Mouse (Mus musculus) MEL (cell line): ENCODE measurements around the gene Fam189b. TPM values are rescaled to one million over a fixed set of nuclear protein-coding genes. Genes with fewer than 3 reads are reported as not detected.
A peak's percentile ranks its signal among the peaks of the same experiment; 100 is the strongest.

Source experiments
- DNase-seq: peaks from one replicate; pipeline ENCODE4 v3.0.0; 2011; ENCODE audit warnings: low read depth, low spot score
- H3K27ac ChIP-seq: 2 replicates; pipeline ENCODE4 v1.5.1; 2012; ENCODE audit warnings: low read depth, mild to moderate bottlenecking, control low read depth, low read length, moderate library complexity; ENCODE audit not compliant: control insufficient read depth
- H3K27me3 ChIP-seq, 2 experiments: fragments of 150-350 bp in 1 of 2; sonication (generic) in 1 of 2; 2 replicates each; pipeline ENCODE4 v1.6.1; 2012; ENCODE audit warnings: low read length in 2 of 2, mild to moderate bottlenecking in 2 of 2, improper control_type of control experiment in 1 of 2, moderate library complexity in 1 of 2; ENCODE audit not compliant: insufficient read depth in 2 of 2, control insufficient read depth in 1 of 2
- H3K36me3 ChIP-seq, 2 experiments: 2 replicates each; pipeline ENCODE4 v1.6.1; 2012 to 2014; ENCODE audit warnings: low read length in 2 of 2, improper control_type of control experiment in 1 of 2, inconsistent platforms in 1 of 2, mild to moderate bottlenecking in 1 of 2; ENCODE audit not compliant: insufficient read depth in 2 of 2, control insufficient read depth in 1 of 2
- H3K4me1 ChIP-seq, 2 experiments: fragments of 150-350 bp in 1 of 2; sonication (generic) in 1 of 2; 2 replicates each; pipeline ENCODE4 v1.6.1; 2012; ENCODE audit warnings: low read length in 2 of 2, improper control_type of control experiment in 1 of 2, mild to moderate bottlenecking in 1 of 2; ENCODE audit not compliant: insufficient read depth in 2 of 2, control insufficient read depth in 1 of 2
- H3K4me3 ChIP-seq, 2 experiments: fragments of 150-350 bp in 1 of 2; sonication (generic) in 1 of 2; 2 replicates each; pipeline ENCODE4 v1.5.1; 2012; ENCODE audit warnings: low read depth in 2 of 2, low read length in 2 of 2, mild to moderate bottlenecking in 2 of 2, moderate library complexity in 2 of 2, control low read depth in 1 of 2, improper control_type of control experiment in 1 of 2; ENCODE audit not compliant: control insufficient read depth in 1 of 2, insufficient read depth in 1 of 2
- H3K79me2 ChIP-seq: 2 replicates; pipeline ENCODE4 v1.6.1; 2012; ENCODE audit warnings: mild to moderate bottlenecking, low read length, moderate library complexity; ENCODE audit not compliant: control insufficient read depth, poor library complexity, insufficient read depth
- H3K9ac ChIP-seq: 2 replicates; pipeline ENCODE4 v1.6.1; 2012; ENCODE audit warnings: low read depth, mild to moderate bottlenecking, control low read depth, low read length, moderate library complexity; ENCODE audit not compliant: control insufficient read depth, poor library complexity, severe bottlenecking
- H3K9me3 ChIP-seq: fragments of 150-350 bp; sonication (generic); replicated peaks from 2 replicates; pipeline ENCODE4 v1.6.1; 2012; ENCODE audit warnings: mild to moderate bottlenecking, low read length, improper control_type of control experiment, moderate library complexity; ENCODE audit not compliant: insufficient read depth
- BHLHE40 ChIP-seq: IDR thresholded peaks from 2 replicates; pipeline ENCODE4 v1.6.1; 2012; ENCODE audit warnings: low read depth, mild to moderate bottlenecking, inconsistent platforms, low read length, improper control_type of control experiment, borderline replicate concordance
- CHD1 ChIP-seq: IDR thresholded peaks from 2 replicates; pipeline ENCODE4 v1.6.1; 2012; ENCODE audit warnings: low read depth, mild to moderate bottlenecking, inconsistent platforms, low read length, improper control_type of control experiment
- CHD2 ChIP-seq: IDR thresholded peaks from 2 replicates; pipeline ENCODE4 v1.6.1; 2011; ENCODE audit warnings: low read length, improper control_type of control experiment
- CTCF ChIP-seq, 3 experiments: IDR thresholded peaks in 2 of 3; conservative IDR thresholded peaks in 1 of 3; 2 replicates each; pipeline ENCODE4 v1.5.1; 2011 to 2012; ENCODE audit warnings: low read length in 3 of 3, low read depth in 2 of 3, mild to moderate bottlenecking in 2 of 3, improper control_type of control experiment in 1 of 3, inconsistent platforms in 1 of 3, mixed read lengths in 1 of 3, moderate library complexity in 1 of 3; ENCODE audit not compliant: control insufficient read depth in 1 of 3, insufficient read depth in 1 of 3, poor library complexity in 1 of 3, severe bottlenecking in 1 of 3
- ELF1 ChIP-seq: IDR thresholded peaks from 2 replicates; pipeline ENCODE4 v1.6.1; 2014; ENCODE audit warnings: low read depth, mild to moderate bottlenecking, inconsistent platforms, low read length, improper control_type of control experiment, moderate library complexity
- EP300 ChIP-seq, 2 experiments: IDR thresholded peaks; 2 replicates each; pipeline ENCODE4 v1.6.1; 2011; ENCODE audit warnings: improper control_type of control experiment in 2 of 2, low read length in 2 of 2, low read depth in 1 of 2, mild to moderate bottlenecking in 1 of 2
- ETS1 ChIP-seq: IDR thresholded peaks from 2 replicates; pipeline ENCODE4 v1.6.1; 2012; ENCODE audit warnings: low read depth, mild to moderate bottlenecking, inconsistent platforms, low read length, improper control_type of control experiment, moderate library complexity
- HCFC1 ChIP-seq: IDR thresholded peaks from 2 replicates; pipeline ENCODE4 v1.6.1; 2012; ENCODE audit warnings: low read depth, mild to moderate bottlenecking, inconsistent platforms, low read length, improper control_type of control experiment, moderate library complexity
- MAFK ChIP-seq: IDR thresholded peaks from 2 replicates; pipeline ENCODE4 v1.6.1; 2011; ENCODE audit warnings: low read depth, mild to moderate bottlenecking, low read length, improper control_type of control experiment, borderline replicate concordance
- MAX ChIP-seq: IDR thresholded peaks from 2 replicates; pipeline ENCODE4 v1.6.1; 2011; ENCODE audit warnings: low read length, improper control_type of control experiment
- MEF2A ChIP-seq: IDR thresholded peaks from 2 replicates; pipeline ENCODE4 v1.6.1; 2014; ENCODE audit warnings: low read depth, mild to moderate bottlenecking, inconsistent platforms, low read length, improper control_type of control experiment; ENCODE audit not compliant: poor library complexity, insufficient replicate concordance, severe bottlenecking; ENCODE audit errors: extremely low read depth
- MXI1 ChIP-seq: IDR thresholded peaks from 2 replicates; pipeline ENCODE4 v1.6.1; 2011; ENCODE audit warnings: mild to moderate bottlenecking, low read depth, low read length, improper control_type of control experiment
- NRF1 ChIP-seq: IDR thresholded peaks from 2 replicates; pipeline ENCODE4 v1.6.1; 2014; ENCODE audit warnings: low read depth, mild to moderate bottlenecking, inconsistent platforms, low read length, improper control_type of control experiment, moderate library complexity; ENCODE audit not compliant: poor library complexity, insufficient read depth, severe bottlenecking
- POLR2AphosphoS2 ChIP-seq: IDR thresholded peaks from 2 replicates; pipeline ENCODE4 v1.6.1; 2011; ENCODE audit warnings: low read length, improper control_type of control experiment
- POLR2AphosphoS5 ChIP-seq: IDR thresholded peaks from 2 replicates; pipeline ENCODE4 v1.6.1; 2012; ENCODE audit warnings: low read depth, borderline replicate concordance, mild to moderate bottlenecking, inconsistent platforms, low read length, moderate library complexity, mixed read lengths
- RAD21 ChIP-seq: IDR thresholded peaks from 2 replicates; pipeline ENCODE4 v1.6.1; 2011; ENCODE audit warnings: mild to moderate bottlenecking, low read depth, low read length, improper control_type of control experiment
- SMC3 ChIP-seq: IDR thresholded peaks from 2 replicates; pipeline ENCODE4 v1.6.1; 2011; ENCODE audit warnings: low read depth, low read length, improper control_type of control experiment
- TAL1 ChIP-seq: IDR thresholded peaks from 2 replicates; pipeline ENCODE4 v1.6.1; 2012; ENCODE audit warnings: mild to moderate bottlenecking, inconsistent platforms, low read length, moderate library complexity, mixed read lengths
- TBP ChIP-seq: IDR thresholded peaks from 2 replicates; pipeline ENCODE4 v1.8.0; 2011; ENCODE audit warnings: low read depth, low read length, improper control_type of control experiment
- USF1 ChIP-seq: IDR thresholded peaks from 2 replicates; pipeline ENCODE4 v1.6.1; 2014; ENCODE audit warnings: low read depth, mild to moderate bottlenecking, inconsistent platforms, low read length, improper control_type of control experiment, moderate library complexity
- USF2 ChIP-seq, 2 experiments: IDR thresholded peaks; 2 replicates each; pipeline ENCODE4 v1.6.1; 2011 to 2012; ENCODE audit warnings: improper control_type of control experiment in 2 of 2, low read length in 2 of 2, borderline replicate concordance in 1 of 2, inconsistent platforms in 1 of 2, low read depth in 1 of 2, mild to moderate bottlenecking in 1 of 2; ENCODE audit not compliant: insufficient read depth in 1 of 2
- ZKSCAN1 ChIP-seq: IDR thresholded peaks from 2 replicates; pipeline ENCODE4 v1.6.1; 2012; ENCODE audit warnings: low read depth, mild to moderate bottlenecking, inconsistent platforms, low read length, improper control_type of control experiment, moderate library complexity
- ZNF384 ChIP-seq: IDR thresholded peaks from 2 replicates; pipeline ENCODE4 v1.6.1; 2012; ENCODE audit warnings: low read depth, mild to moderate bottlenecking, inconsistent platforms, low read length, improper control_type of control experiment
- polyA plus RNA-seq, 2 experiments: library from polyadenylated mRNA; stranded (reverse) in 1 of 2; unstranded in 1 of 2; fragments of >175 nt in 1 of 2; fragments of >200 nt in 1 of 2; gene quantifications; 2 replicates each; pipeline versions ENCODE4 v1.2.1 to v1.2.4; 2012; ENCODE audit warnings: low replicate concordance in 2 of 2, low read depth in 1 of 2; ENCODE audit not compliant: insufficient read length in 2 of 2, insufficient read depth in 1 of 2, missing spikeins in 1 of 2
- total RNA-seq: library from RNA; depleted of rRNA; stranded (reverse); fragments of 300-350 nt; gene quantifications from 2 replicates; pipeline ENCODE4 v1.2.3, GENCODE M21; 2012

Gene Fam189b
- total and polyA plus RNA-seq, 3 experiments = 7.0 to 35.3 TPM; not detected in 1

DNA sequence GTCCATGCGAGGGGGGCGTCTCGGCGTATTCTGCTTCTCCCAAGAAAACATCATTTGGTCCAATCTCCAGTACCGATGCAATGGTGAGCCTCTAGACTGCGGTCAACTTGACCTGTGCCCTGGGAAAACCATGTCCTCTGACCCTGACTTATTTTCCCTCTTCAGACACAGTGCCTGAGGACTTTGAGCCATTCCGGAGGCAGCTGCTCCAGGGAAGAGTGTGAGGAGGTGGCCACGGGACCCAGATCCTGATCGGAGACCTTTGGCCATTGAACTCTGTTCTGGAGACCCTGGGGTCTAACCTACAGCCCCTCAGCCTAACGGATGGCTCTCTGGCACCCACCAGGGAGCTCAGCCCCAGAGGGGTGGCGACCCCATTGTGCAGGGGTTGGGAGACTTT lies 43.4 kb downstream of the Fam189b start:
- Histone ChIP-seq H3K79me2 (no peaks in the 10 kb centered on the region), H3K36me3 (peaks cover 0 to 2% of the 10 kb centered on the region in 2 experiments; a peak in 1 of 4 replicates), H3K9me3 (no peaks in the 10 kb centered on the region), H3K4me3 (no peak overlapping the region), H3K4me1 (peaks cover 2 to 8% of the 10 kb centered on the region in 2 experiments; a peak in 3 of 4 replicates), H3K9ac (no peak overlapping the region), H3K27ac (no peak overlapping the region), H3K27me3 (no peaks in the 10 kb centered on the region)
- no peak for DNase-seq
- TF ChIP-seq ELF1 = no peak
- TF ChIP-seq NRF1 = no peak
- TF ChIP-seq ZNF384 = no peak
- TF ChIP-seq RAD21 = no peak
- no peak for TF ChIP-seq USF1

DNA sequence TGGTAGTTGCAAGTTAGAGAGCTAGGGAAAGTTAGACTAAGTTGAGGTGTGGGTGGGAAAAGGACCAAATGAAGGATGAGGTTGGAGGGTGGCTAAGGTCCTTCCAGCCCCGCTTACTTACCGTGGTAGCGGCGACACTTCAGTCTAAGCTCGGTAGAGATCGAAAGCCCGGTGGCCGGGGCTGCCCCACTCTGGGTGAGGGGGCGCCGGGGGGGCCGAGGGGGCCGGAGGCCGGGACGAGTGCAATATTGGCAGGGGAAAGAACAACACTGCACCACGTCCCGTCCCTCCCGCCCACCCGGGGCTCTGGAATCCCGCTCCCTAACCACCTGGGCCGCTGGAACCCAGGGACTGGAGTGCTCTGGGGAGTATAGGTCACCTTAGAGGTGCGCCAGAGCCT lies 44.0 kb downstream of the Fam189b start, which contains the start of gene Mtx1:
Gene Mtx1, minus strand, starts transcription at position 189 of the 400 bp plus-strand sequence.
- Histone ChIP-seq H3K79me2 (no peaks in the 10 kb centered on the region), H3K27ac (no peak within 1 kb of the TSS), H3K9ac (peak within 1 kb of the TSS; percentile 11), H3K4me1 (peaks cover 2 to 8% of the 10 kb centered on the region in 2 experiments; a peak in 3 of 4 replicates), H3K9me3 (no peaks in the 10 kb centered on the region), H3K4me3 (peak within 1 kb of the TSS; percentile 65 to 83), H3K27me3 (no peaks in the 10 kb centered on the region), H3K36me3 (peaks cover 0 to 2% of the 10 kb centered on the region in 2 experiments; a peak in 1 of 4 replicates)
- no peak for DNase-seq
- TF ChIP-seq MXI1 = no peak
- TF ChIP-seq USF2 (IDR thresholded peaks at IDR 0.05; ENCODE audit: borderline replicate concordance in 1 of 2, insufficient read depth in 1 of 2, low read depth in 1 of 2, low read length in 2 of 2) = no peak
- no peak for TF ChIP-seq NRF1
- no peak for TF ChIP-seq TAL1
- no peak for TF ChIP-seq MAX
- no peak for TF ChIP-seq POLR2AphosphoS5
- no peak for TF ChIP-seq SMC3
- no peak for TF ChIP-seq POLR2AphosphoS2
- no peak for TF ChIP-seq CHD2
- TF ChIP-seq ELF1 = no peak
- TF ChIP-seq BHLHE40 = no peak
- TF ChIP-seq ETS1 = no peak
- TF ChIP-seq MAFK = no peak
- TF ChIP-seq MEF2A = no peak
- no peak for TF ChIP-seq EP300 (IDR thresholded peaks at IDR 0.05; ENCODE audit: low read depth in 1 of 2, low read length in 2 of 2)
- TF ChIP-seq TBP = no peak
- TF ChIP-seq CTCF (IDR thresholded peaks at IDR 0.05 in 2 of 3, conservative IDR thresholded peaks at IDR 0.05 in 1 of 3; ENCODE audit: control insufficient read depth in 1 of 3, insufficient read depth in 1 of 3, low read depth in 2 of 3, low read length in 3 of 3, poor library complexity in 1 of 3, severe bottlenecking in 1 of 3) = no peak
- no peak for TF ChIP-seq ZKSCAN1
- TF ChIP-seq CHD1 = no peak
- TF ChIP-seq HCFC1 = no peak
